In the genomic region with DNA sequence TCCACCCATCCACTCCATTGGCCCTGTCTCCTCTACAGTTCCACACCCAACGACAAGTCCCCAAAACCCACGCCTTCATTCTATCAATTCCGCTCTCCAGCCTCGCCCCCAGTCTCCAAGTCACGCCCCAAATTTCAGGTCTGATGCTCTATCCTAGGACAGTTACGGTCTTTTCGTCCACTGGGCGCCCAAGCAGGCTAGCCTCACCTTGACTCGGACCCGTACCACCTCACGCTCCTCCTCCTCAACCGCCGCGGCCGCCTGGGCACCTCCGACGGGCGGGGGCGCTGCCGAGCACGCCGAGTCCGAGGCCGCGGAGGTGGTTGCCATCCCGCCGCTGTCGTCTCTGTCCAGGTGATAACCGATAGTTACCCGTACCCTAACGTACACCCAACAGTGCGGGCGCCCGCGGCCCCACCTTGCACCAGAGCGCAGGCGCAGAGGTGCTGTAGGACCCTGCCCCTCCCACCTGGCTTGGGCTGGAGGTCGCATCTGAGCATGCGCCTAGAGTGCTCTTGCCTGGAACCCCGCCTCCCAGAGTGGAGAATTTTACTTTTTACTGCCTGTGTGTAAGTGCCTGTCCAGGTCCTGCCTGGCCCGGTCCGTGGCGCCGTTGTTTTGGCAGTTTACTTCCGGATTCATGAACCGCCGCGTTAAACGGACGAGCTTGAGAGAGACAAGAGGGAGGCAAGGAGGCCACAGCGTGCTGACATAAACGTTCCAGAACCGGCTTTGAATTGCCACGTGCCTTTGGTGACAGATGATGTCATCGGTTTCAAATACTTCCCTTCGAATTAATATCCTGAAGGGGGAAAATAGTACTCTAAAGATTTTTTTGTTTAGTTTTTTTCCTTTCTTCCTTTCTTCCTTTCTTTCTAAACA, we compare ENCODE assay signal across 8 mouse cellular contexts. TPM values are rescaled to one million over a fixed set of nuclear protein-coding genes. Genes with fewer than 3 reads are reported as not detected.
DNase-seq lines count a peak whose midpoint lies in the region; ATAC-seq and TF ChIP-seq lines count a peak whose summit lies in the region.

A gene (minus strand): TSS at position 678 of the 882 bp plus-strand sequence.

- WGBS in bone marrow, adult 2 months, result 11% methylated on average over 56 of the region's 56 CpGs
- WGBS in embryonic facial prominence, embryonic 15.5 days, result 19% methylated on average over 56 of the region's 56 CpGs
- WGBS in kidney, embryonic 14.5 days, result 20% methylated on average over 56 of the region's 56 CpGs
- WGBS in limb, embryonic 15.5 days, result 16% methylated on average over 54 of the region's 56 CpGs

- peak within 1 kb of the TSS; percentile 49 for H3K4me2 ChIP-seq in embryonic facial prominence, embryonic 15.5 days (replicated peaks)
- H3K4me2 ChIP-seq in kidney, embryonic 14.5 days (replicated peaks; ENCODE audit: low read depth, low read length), result peak within 1 kb of the TSS; percentile 43
- H3K4me2 ChIP-seq in limb, embryonic 15.5 days, result peak within 1 kb of the TSS; percentile 51

- H3K9me3 ChIP-seq in embryonic facial prominence, embryonic 15.5 days (replicated peaks), result no peaks in the 10 kb centered on the region
- no peaks in the 10 kb centered on the region for H3K9me3 ChIP-seq in kidney, embryonic 14.5 days (ENCODE audit: control insufficient read depth, low read length)
- H3K9me3 ChIP-seq in limb, embryonic 15.5 days, result no peaks in the 10 kb centered on the region

- peak; percentile 92 for ATAC-seq in embryonic facial prominence, embryonic 15.5 days (ENCODE audit: insufficient number of reproducible peaks, low FRiP score, low TSS enrichment, low read depth)
- ATAC-seq in kidney, embryonic 14.5 days (ENCODE audit: low FRiP score, low TSS enrichment), result peak; percentile 96
- peak; percentile 91 for ATAC-seq in limb, embryonic 15.5 days (ENCODE audit: insufficient number of reproducible peaks, low FRiP score, low TSS enrichment, low read depth)

- no peaks in the 10 kb centered on the region; the same call in 1 of the 2 replicates for H3K4me1 ChIP-seq in bone marrow, adult 2 months (ENCODE audit: control insufficient read depth, insufficient read depth, low read length)
- H3K4me1 ChIP-seq in embryonic facial prominence, embryonic 15.5 days, result no peaks in the 10 kb centered on the region
- H3K4me1 ChIP-seq in kidney, embryonic 14.5 days (ENCODE audit: control insufficient read depth, insufficient read depth, low read length), result no peaks in the 10 kb centered on the region
- H3K4me1 ChIP-seq in limb, embryonic 15.5 days, result 0 out of 2 replicates have a peak, but pooled peaks cover 3% of the 10 kb centered on the region

- H3K9ac ChIP-seq in embryonic facial prominence, embryonic 15.5 days, result peak within 1 kb of the TSS; percentile 35
- peak within 1 kb of the TSS; percentile 56 for H3K9ac ChIP-seq in kidney, embryonic 14.5 days (ENCODE audit: low read depth, low read length)
- peak within 1 kb of the TSS; percentile 39; the same call in 1 of the 2 replicates for H3K9ac ChIP-seq in limb, embryonic 15.5 days

- peak; percentile 52; the same call in 1 of the 2 replicates for TF ChIP-seq POLR2A in bone marrow, adult 2 months (IDR thresholded peaks at IDR 0.05; ENCODE audit: borderline replicate concordance, control insufficient read depth, low read depth, low read length)

- H3K4me3 ChIP-seq in bone marrow, adult 2 months (replicated peaks; ENCODE audit: control insufficient read depth, low read depth, low read length), result peak within 1 kb of the TSS; percentile 94
- peak within 1 kb of the TSS; percentile 64 for H3K4me3 ChIP-seq in embryonic facial prominence, embryonic 15.5 days (replicated peaks)
- peak within 1 kb of the TSS; percentile 62 for H3K4me3 ChIP-seq in kidney, embryonic 14.5 days (ENCODE audit: low read length)
- H3K4me3 ChIP-seq in limb, embryonic 15.5 days, result peak within 1 kb of the TSS; percentile 60

- H3K27ac ChIP-seq in bone marrow, adult 2 months (ENCODE audit: control insufficient read depth, insufficient read depth, low read depth, low read length, poor library complexity), result peak within 1 kb of the TSS; percentile 86
- H3K27ac ChIP-seq in embryonic facial prominence, embryonic 15.5 days (replicated peaks), result peak within 1 kb of the TSS; percentile 60; the same call in 1 of the 2 replicates
- no peak within 1 kb of the TSS for H3K27ac ChIP-seq in kidney, embryonic 14.5 days (ENCODE audit: low read depth, low read length)
- peak within 1 kb of the TSS; percentile 59 for H3K27ac ChIP-seq in limb, embryonic 15.5 days

- peak; percentile 29; the same call in 1 of the 2 replicates for TF ChIP-seq CTCF in bone marrow, adult 2 months (IDR thresholded peaks at IDR 0.05; ENCODE audit: control insufficient read depth, insufficient read depth, low read length)

- DNase-seq in 416B (ENCODE audit: low read depth), result peak; percentile 92
- peak; percentile 83 for DNase-seq in heart, adult 8-10 months (ENCODE audit: low spot score)
- peak; percentile 38 to 64 for DNase-seq in monocyte, adult 2 months (ENCODE audit: low read depth in 1 of 2, low spot score in 2 of 2)
- DNase-seq in spleen, postnatal 36 days (ENCODE audit: low spot score in 2 of 2), result peak; percentile 86 to 89

- no peaks in the 10 kb centered on the region for H3K27me3 ChIP-seq in embryonic facial prominence, embryonic 15.5 days
- no peaks in the 10 kb centered on the region for H3K27me3 ChIP-seq in kidney, embryonic 14.5 days (ENCODE audit: control insufficient read depth, insufficient read depth, low read length)
- H3K27me3 ChIP-seq in limb, embryonic 15.5 days, result no peaks in the 10 kb centered on the region

- no peaks in the 10 kb centered on the region for H3K36me3 ChIP-seq in embryonic facial prominence, embryonic 15.5 days
- H3K36me3 ChIP-seq in kidney, embryonic 14.5 days (ENCODE audit: control insufficient read depth, insufficient read depth, low read length), result 0 out of 2 replicates have a peak, but pooled peaks cover 4% of the 10 kb centered on the region
- no peaks in the 10 kb centered on the region for H3K36me3 ChIP-seq in limb, embryonic 15.5 days

RNA-seq across cellular contexts. Expression of the gene that starts here (rescaled TPM):
- polyA plus RNA-seq in bone marrow, adult 2 months (2011; ENCODE audit: insufficient read depth, insufficient read length, low replicate concordance, missing spikeins), result 3.6 and 6.6 TPM in 2 replicates
- polyA plus RNA-seq in embryonic facial prominence, embryonic 15.5 days (2015; fragmentation: Nextera tagmentation; extraction: Ambion mirVana), result 13.3 and 17.0 TPM in 2 replicates
- 1 to 10 TPM; 3.1 to 5.5 (median 4.4) TPM for total RNA-seq in heart, adult 8-10 months (2022)
- polyA plus RNA-seq in kidney, embryonic 14.5 days (2014; fragmentation: Nextera tagmentation; extraction: Ambion mirVana), result 9.3 and 12.1 TPM in 2 replicates
- polyA plus RNA-seq in limb, embryonic 15.5 days (2015; fragmentation: Nextera tagmentation; extraction: Ambion mirVana), result 13.7 and 14.1 TPM in 2 replicates
